Mouse (Mus musculus) hindbrain, embryonic 12.5 days (tissue): ENCODE measurements around the gene Myl6b. TPM values are rescaled to one million over a fixed set of nuclear protein-coding genes. Genes with fewer than 3 reads are reported as not detected.

Experiments
- ATAC-seq: fragments of 200-750 bp; cut with Nextera tagmentation; 2 replicates; pipeline ENCODE4 v1.8.0; 2017; ENCODE audit warnings: moderate TSS enrichment; ENCODE audit not compliant: low FRiP score
- H3K27ac ChIP-seq: fragments of 300-500 bp; sonication (generic); 2 replicates; pipeline ENCODE4 v1.5.1; 2016; ENCODE audit warnings: mild to moderate bottlenecking
- H3K27me3 ChIP-seq: fragments of 300-500 bp; sonication (generic); 2 replicates; pipeline ENCODE4 v1.6.1; 2016; ENCODE audit warnings: mild to moderate bottlenecking
- H3K36me3 ChIP-seq: fragments of 300-500 bp; sonication (generic); 2 replicates; pipeline ENCODE4 v1.6.1; 2016; ENCODE audit warnings: mild to moderate bottlenecking
- H3K4me1 ChIP-seq: fragments of 300-500 bp; sonication (generic); 2 replicates; pipeline ENCODE4 v1.6.1; 2016
- H3K4me2 ChIP-seq: fragments of 300-500 bp; sonication (generic); replicated peaks from 2 replicates; pipeline ENCODE4 v1.6.1; 2016; ENCODE audit warnings: mild to moderate bottlenecking
- H3K4me3 ChIP-seq: fragments of 300-500 bp; sonication (generic); 2 replicates; pipeline ENCODE4 v1.5.1; 2016; ENCODE audit warnings: mild to moderate bottlenecking
- H3K9ac ChIP-seq: fragments of 300-500 bp; sonication (generic); 2 replicates; pipeline ENCODE4 v1.6.1; 2016; ENCODE audit warnings: mild to moderate bottlenecking, moderate library complexity
- H3K9me3 ChIP-seq: fragments of 300-500 bp; sonication (generic); replicated peaks from 2 replicates; pipeline ENCODE4 v1.6.1; 2016; ENCODE audit warnings: mild to moderate bottlenecking
- WGBS: fragments of 180-500 bp; shearing (Covaris S2); methylation state at CpG from one replicate; pipeline ENCODE4 v1.1.7; 2016; 5-methylcytosine and 5-hydroxymethylcytosine counted together
- polyA plus RNA-seq: library from polyadenylated mRNA; unstranded; fragments of >200 nt; fragmentation: Nextera tagmentation; extraction: Ambion mirVana; gene quantifications from 2 replicates; pipeline ENCODE4 v1.2.1, GENCODE M21; 2016

The Myl6b gene
- polyA plus RNA-seq, 1 experiment from 2014 or later, result 2.9 TPM

DNA sequence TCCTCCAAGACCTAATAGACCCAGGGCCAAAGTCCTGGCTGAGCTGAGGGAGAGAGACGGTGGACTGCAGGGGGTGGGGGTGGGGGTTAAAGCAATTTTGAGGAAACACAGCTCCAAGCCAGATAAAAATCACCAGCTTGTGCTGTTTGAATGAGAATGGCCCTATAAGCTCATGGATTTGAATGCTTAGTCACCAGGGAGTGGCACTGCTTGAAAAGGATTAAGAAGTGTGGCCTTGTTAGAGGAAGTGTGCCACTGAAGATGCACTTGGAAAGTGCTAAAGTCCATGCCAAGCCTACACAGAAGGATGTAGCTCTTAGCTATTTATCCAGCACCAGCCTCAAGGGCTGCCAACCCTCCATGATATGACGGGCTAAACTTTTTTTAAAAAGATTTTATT lies 36.7 kb upstream of the Myl6b start:
- no peak for ATAC-seq
- no peaks in the 10 kb centered on the region for H3K27me3 ChIP-seq

GRCm38 (mm10) chr10:128526366-128527356 lies 28.2 kb upstream of the Myl6b start:
- ATAC-seq, result 0 out of 2 replicates have a peak, but pooled peaks have one; percentile 29
- Histone ChIP-seq H3K27me3 (peaks cover 35% of the 10 kb centered on the region), H3K27ac (no peak overlapping the region), H3K36me3 (0 out of 2 replicates have a peak, but pooled peaks cover under 1% of the 10 kb centered on the region), H3K4me2 (peak overlapping the region; percentile 83), H3K4me1 (peaks cover 17% of the 10 kb centered on the region), H3K9ac (no peak overlapping the region), H3K9me3 (no peaks in the 10 kb centered on the region), H3K4me3 (peak overlapping the region; percentile 59)
- WGBS, result 30% methylated on average over 28 of the region's 28 CpGs

More for the DNA sequence above, 36.7 kb upstream of the Myl6b start:
- Histone ChIP-seq H3K4me1 (no peaks in the 10 kb centered on the region), H3K4me3 (no peak overlapping the region), H3K36me3 (no peaks in the 10 kb centered on the region), H3K9ac (no peak overlapping the region), H3K27ac (no peak overlapping the region), H3K4me2 (no peak overlapping the region), H3K9me3 (no peaks in the 10 kb centered on the region)
- WGBS, result 82% methylated on average over 2 of the region's 2 CpGs

DNA sequence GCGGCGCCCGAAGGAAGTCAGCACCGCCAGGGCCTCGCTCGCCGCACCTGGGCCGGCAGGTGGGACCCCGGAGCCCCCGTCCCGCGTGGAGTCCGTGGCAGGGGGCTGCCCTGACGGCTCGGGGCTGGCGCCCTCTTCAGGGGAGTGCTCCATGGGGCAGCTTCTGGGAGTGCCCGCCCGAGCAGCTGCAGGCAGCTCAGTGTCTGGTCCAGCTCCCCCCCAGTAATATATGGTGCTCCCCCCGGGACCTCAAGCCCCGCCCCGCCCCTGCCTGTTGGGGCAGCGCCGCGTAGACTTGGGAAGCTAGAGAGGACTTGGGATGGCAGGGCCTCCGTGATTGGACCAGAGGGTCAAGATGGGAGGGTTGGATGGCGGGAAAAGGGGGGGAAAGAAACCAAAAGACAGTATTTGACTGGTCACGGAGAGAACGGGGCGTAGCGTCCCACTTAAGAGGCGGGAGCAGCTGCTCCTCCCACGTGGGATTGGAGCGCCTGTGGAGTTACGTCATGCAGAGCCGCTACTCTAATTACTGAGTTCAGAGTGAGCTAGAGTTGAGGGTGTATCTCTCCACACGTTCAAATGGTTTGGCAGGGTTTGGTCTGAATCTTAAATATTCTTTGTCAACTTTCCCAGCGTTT lies 27.3 kb upstream of the Myl6b start, which contains the start of gene Esyt1:
Esyt1 (minus strand) TSS at position 201 of the 638 bp plus-strand sequence.
- Histone ChIP-seq H3K4me1 (peaks cover 17% of the 10 kb centered on the region), H3K27me3 (peaks cover 35% of the 10 kb centered on the region)
- ATAC-seq, result peak; percentile 93

GRCm38 (mm10) chr10:128524732-128525662 lies 26.5 kb upstream of the Myl6b start:
- Histone ChIP-seq H3K4me3 (peak overlapping the region; percentile 59), H3K27me3 (peaks cover 35% of the 10 kb centered on the region), H3K9ac (peak overlapping the region; percentile 66), H3K4me2 (peak overlapping the region; percentile 83), H3K27ac (peak overlapping the region; percentile 35), H3K9me3 (no peaks in the 10 kb centered on the region), H3K4me1 (peaks cover 17% of the 10 kb centered on the region), H3K36me3 (0 out of 2 replicates have a peak, but pooled peaks cover 12% of the 10 kb centered on the region)
- ATAC-seq, result peak; percentile 45
- under 1% methylated on average over 58 of the region's 58 CpGs for WGBS

More for the DNA sequence above, 27.3 kb upstream of the Myl6b start, which contains the start of gene Esyt1:
- WGBS, result under 1% methylated on average over 37 of the region's 37 CpGs
- Histone ChIP-seq H3K36me3 (0 out of 2 replicates have a peak, but pooled peaks cover 6% of the 10 kb centered on the region), H3K9ac (peak within 1 kb of the TSS; percentile 66), H3K27ac (peak within 1 kb of the TSS; percentile 35), H3K4me2 (peak within 1 kb of the TSS; percentile 83), H3K4me3 (peak within 1 kb of the TSS; percentile 59), H3K9me3 (no peaks in the 10 kb centered on the region)

- Histone ChIP-seq H3K27me3 (peaks cover 31% of the 10 kb centered on the region), H3K9ac (peak overlapping the region; percentile 66), H3K4me2 (peak overlapping the region; percentile 83), H3K9me3 (no peaks in the 10 kb centered on the region), H3K4me3 (peak overlapping the region; percentile 59), H3K4me1 (peaks cover 17% of the 10 kb centered on the region), H3K27ac (peak overlapping the region; percentile 24; the same call in 1 of the 2 replicates), H3K36me3 (peaks cover 18% of the 10 kb centered on the region)
- 9% methylated on average over 11 of the region's 11 CpGs for WGBS
- ATAC-seq, result no peak
These were observed 25.7 kb upstream of the Myl6b start for GRCm38 (mm10) chr10:128524111-128524731.

GRCm38 (mm10) chr10:128522351-128522750 lies 23.9 kb upstream of the Myl6b start:
- no peaks in the 10 kb centered on the region for H3K9me3 ChIP-seq
- no peak overlapping the region for H3K4me2 ChIP-seq
- WGBS, result 79% methylated on average over 6 of the region's 6 CpGs
- ATAC-seq, result no peak
- H3K4me1 ChIP-seq, result peaks cover 17% of the 10 kb centered on the region
- peaks cover 41% of the 10 kb centered on the region for H3K27me3 ChIP-seq
- no peak overlapping the region for H3K27ac ChIP-seq
- peaks cover 26% of the 10 kb centered on the region for H3K36me3 ChIP-seq
- no peak overlapping the region for H3K4me3 ChIP-seq
- H3K9ac ChIP-seq, result no peak overlapping the region

DNA sequence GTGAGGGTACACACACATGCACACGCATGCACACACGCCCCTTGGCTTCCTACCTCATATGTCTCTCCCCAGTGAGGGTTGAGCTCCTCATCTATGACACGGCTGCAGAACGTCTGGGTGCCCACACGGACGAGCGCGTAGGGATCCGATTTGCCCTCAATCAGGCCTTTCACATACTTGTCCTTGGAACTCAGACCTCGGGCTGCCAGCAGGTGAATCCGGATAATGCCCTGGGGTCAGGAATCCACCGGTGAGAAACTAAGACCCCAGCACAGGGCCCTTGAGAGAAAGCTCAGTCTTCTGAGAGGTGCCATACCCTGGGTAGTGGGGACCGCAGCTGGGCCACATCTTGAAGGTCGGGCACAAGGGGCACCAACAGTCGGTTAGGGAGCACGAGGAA lies 22.1 kb upstream of the Myl6b start:
- H3K27me3 ChIP-seq, result peaks cover 54% of the 10 kb centered on the region
- no peak overlapping the region for H3K4me3 ChIP-seq
- H3K27ac ChIP-seq, result no peak overlapping the region
- no peak for ATAC-seq
- peaks cover 11% of the 10 kb centered on the region for H3K4me1 ChIP-seq
- no peak overlapping the region for H3K9ac ChIP-seq
- peaks cover 39% of the 10 kb centered on the region for H3K36me3 ChIP-seq
- 83% methylated on average over 16 of the region's 16 CpGs for WGBS
- no peaks in the 10 kb centered on the region for H3K9me3 ChIP-seq
- no peak overlapping the region for H3K4me2 ChIP-seq

GRCm38 (mm10) chr10:128518833-128519232 lies 20.3 kb upstream of the Myl6b start:
- WGBS, result 68% methylated on average over 7 of the region's 7 CpGs
- H3K4me3 ChIP-seq, result no peak overlapping the region
- no peak overlapping the region for H3K9ac ChIP-seq
- no peak overlapping the region for H3K27ac ChIP-seq
- ATAC-seq, result no peak
- peaks cover 46% of the 10 kb centered on the region for H3K36me3 ChIP-seq
- H3K9me3 ChIP-seq, result no peaks in the 10 kb centered on the region
- H3K4me2 ChIP-seq, result no peak overlapping the region
- H3K27me3 ChIP-seq, result peaks cover 52% of the 10 kb centered on the region
- 0 out of 2 replicates have a peak, but pooled peaks cover 1% of the 10 kb centered on the region for H3K4me1 ChIP-seq

GRCm38 (mm10) chr10:128516677-128517076 lies 18.2 kb upstream of the Myl6b start:
- H3K27me3 ChIP-seq, result peaks cover 40% of the 10 kb centered on the region
- H3K9me3 ChIP-seq, result no peaks in the 10 kb centered on the region
- 26% methylated on average over 6 of the region's 6 CpGs for WGBS
- H3K4me2 ChIP-seq, result no peak overlapping the region
- H3K9ac ChIP-seq, result no peak overlapping the region
- H3K4me3 ChIP-seq, result no peak overlapping the region
- no peak for ATAC-seq
- H3K27ac ChIP-seq, result no peak overlapping the region
- peaks cover 46% of the 10 kb centered on the region for H3K36me3 ChIP-seq
- H3K4me1 ChIP-seq, result no peaks in the 10 kb centered on the region

- peak overlapping the region; percentile 25 for H3K4me2 ChIP-seq
- H3K4me3 ChIP-seq, result no peak overlapping the region
- no peaks in the 10 kb centered on the region for H3K9me3 ChIP-seq
- peaks cover 40% of the 10 kb centered on the region for H3K27me3 ChIP-seq
- 18% methylated on average over 20 of the region's 20 CpGs for WGBS
- H3K27ac ChIP-seq, result no peak overlapping the region
- ATAC-seq, result no peak
- peaks cover 40% of the 10 kb centered on the region for H3K36me3 ChIP-seq
- no peaks in the 10 kb centered on the region for H3K4me1 ChIP-seq
- no peak overlapping the region for H3K9ac ChIP-seq
These were observed 17.5 kb upstream of the Myl6b start for GRCm38 (mm10) chr10:128516029-128516428.

- ATAC-seq, result no peak
- Histone ChIP-seq H3K36me3 (peaks cover 41% of the 10 kb centered on the region), H3K9ac (no peak overlapping the region), H3K4me1 (no peaks in the 10 kb centered on the region), H3K4me2 (no peak overlapping the region), H3K9me3 (no peaks in the 10 kb centered on the region), H3K27me3 (peaks cover 40% of the 10 kb centered on the region), H3K4me3 (no peak overlapping the region), H3K27ac (no peak overlapping the region)
- 88% methylated on average over 4 of the region's 4 CpGs for whole genome bisulfite sequencing
These were observed 16.6 kb upstream of the Myl6b start for GRCm38 (mm10) chr10:128515044-128515443.
